Mouse (Mus musculus) forebrain, embryonic 14.5 days (tissue): ENCODE measurements around the gene Ahnak. TPM values are rescaled to one million over a fixed set of nuclear protein-coding genes. Genes with fewer than 3 reads are reported as not detected.

Source experiments
- ATAC-seq: fragments of 200-750 bp; cut with Nextera tagmentation; 2 replicates; pipeline ENCODE4 v1.8.0; 2017; ENCODE audit warnings: mild to moderate bottlenecking, moderate library complexity
- DNase-seq: peaks from one replicate; pipeline ENCODE4 v3.0.0-alpha.2; 2015; ENCODE audit warnings: low spot score
- H3K27ac ChIP-seq: fragments of 300-500 bp; sonication (generic); 2 replicates; pipeline ENCODE4 v1.5.1; 2014; ENCODE audit warnings: low read depth, mild to moderate bottlenecking, control low read depth, low read length, moderate library complexity
- H3K27me3 ChIP-seq: fragments of 300-500 bp; sonication (generic); replicated peaks from 2 replicates; pipeline ENCODE4 v1.6.1; 2014; ENCODE audit warnings: low read length, control low read depth, mixed read lengths; ENCODE audit not compliant: control insufficient read depth, insufficient read depth
- H3K36me3 ChIP-seq: fragments of 300-500 bp; sonication (generic); 2 replicates; pipeline ENCODE4 v1.6.1; 2014; ENCODE audit warnings: low read length, control low read depth; ENCODE audit not compliant: control insufficient read depth, insufficient read depth
- H3K4me1 ChIP-seq: fragments of 300-500 bp; sonication (generic); 2 replicates; pipeline ENCODE4 v1.6.1; 2014; ENCODE audit warnings: antibody characterized with exemption, low read length, control low read depth; ENCODE audit not compliant: control insufficient read depth, insufficient read depth
- H3K4me2 ChIP-seq: fragments of 300-500 bp; sonication (generic); 2 replicates; pipeline ENCODE4 v1.6.1; 2014; ENCODE audit warnings: mild to moderate bottlenecking, control low read depth, low read length
- H3K4me3 ChIP-seq: fragments of 300-500 bp; sonication (generic); 2 replicates; pipeline ENCODE4 v1.5.1; 2014; ENCODE audit warnings: low read depth, low read length, control low read depth
- H3K9ac ChIP-seq: fragments of 300-500 bp; sonication (generic); 2 replicates; pipeline ENCODE4 v1.6.1; 2014; ENCODE audit warnings: mild to moderate bottlenecking, low read length, control low read depth, moderate library complexity
- H3K9me3 ChIP-seq: fragments of 300-500 bp; sonication (generic); replicated peaks from 2 replicates; pipeline ENCODE4 v1.6.1; 2016; ENCODE audit warnings: low read length, control low read depth, mixed read lengths; ENCODE audit not compliant: control insufficient read depth
- WGBS: fragments of 180-500 bp; shearing (Covaris S2); extraction: QIAGEN DNeasy Blood & Tissue Kit; methylation state at CpG from one replicate; pipeline ENCODE4 v1.1.7; 2014; 5-methylcytosine and 5-hydroxymethylcytosine counted together
- polyA plus RNA-seq: library from polyadenylated mRNA; unstranded; fragments of >200 nt; fragmentation: Nextera tagmentation; extraction: Ambion mirVana; gene quantifications from 2 replicates; pipeline ENCODE4 v1.2.1, GENCODE M21; 2014

Gene Ahnak
- polyA plus RNA-seq, 1 experiment from 2014 or later, result 2.6 TPM

DNA sequence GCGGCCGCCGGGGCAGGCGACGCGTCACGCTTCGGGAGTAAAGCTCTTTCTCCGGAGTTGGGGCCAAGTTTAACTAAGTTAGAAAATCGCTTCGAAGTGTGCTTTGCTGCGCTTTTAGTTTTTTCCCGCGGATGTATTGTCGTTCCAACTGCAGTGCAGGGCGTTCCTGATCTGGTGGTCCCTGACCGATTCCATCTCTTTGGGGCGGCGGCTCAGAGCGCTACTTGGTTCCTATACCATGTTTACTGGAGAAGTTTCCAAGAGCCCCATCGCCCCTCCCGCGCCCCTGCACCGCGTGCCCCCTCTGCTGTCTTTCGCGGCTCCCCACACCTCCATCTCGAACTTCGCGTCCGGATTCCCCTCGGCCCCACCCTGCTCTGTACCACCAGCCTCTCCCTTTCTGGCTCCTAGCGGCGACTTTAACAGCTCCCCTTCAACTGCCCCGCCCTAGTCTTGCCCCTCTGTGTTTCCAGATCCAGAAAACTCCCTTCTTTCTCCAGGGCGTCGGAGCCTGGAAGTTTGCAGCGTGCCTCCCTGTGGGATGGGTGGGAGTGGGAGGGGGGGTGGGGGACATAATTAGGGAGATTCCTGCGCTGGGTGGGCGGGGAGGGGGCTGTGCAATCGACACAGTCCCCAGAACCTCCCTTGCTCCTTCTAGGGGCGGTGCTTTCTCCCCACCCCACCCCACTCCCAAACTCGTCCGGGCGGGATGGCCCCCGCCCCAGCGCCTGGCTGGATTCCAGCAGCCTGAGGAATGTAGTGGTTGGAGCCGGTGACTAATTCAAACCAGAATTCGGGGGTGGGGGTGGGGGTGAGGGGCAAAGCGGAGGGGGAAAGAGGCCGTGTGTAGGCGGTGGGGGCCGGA lies 715 bp downstream of the Ahnak start:
- peak overlapping the region; percentile 89 for H3K4me2 ChIP-seq
- peak; percentile 60 for ATAC-seq
- WGBS, result under 1% methylated on average over 53 of the region's 53 CpGs
- peak overlapping the region; percentile 64 for H3K9ac ChIP-seq
- peaks cover 11% of the 10 kb centered on the region; the same call in 1 of the 2 replicates for H3K27me3 ChIP-seq
- peak; percentile 68 for DNase-seq
- H3K9me3 ChIP-seq, result no peaks in the 10 kb centered on the region
- H3K4me1 ChIP-seq, result peaks cover 22% of the 10 kb centered on the region
- H3K4me3 ChIP-seq, result peak overlapping the region; percentile 38
- H3K36me3 ChIP-seq, result no peaks in the 10 kb centered on the region
- H3K27ac ChIP-seq, result no peak overlapping the region

DNA sequence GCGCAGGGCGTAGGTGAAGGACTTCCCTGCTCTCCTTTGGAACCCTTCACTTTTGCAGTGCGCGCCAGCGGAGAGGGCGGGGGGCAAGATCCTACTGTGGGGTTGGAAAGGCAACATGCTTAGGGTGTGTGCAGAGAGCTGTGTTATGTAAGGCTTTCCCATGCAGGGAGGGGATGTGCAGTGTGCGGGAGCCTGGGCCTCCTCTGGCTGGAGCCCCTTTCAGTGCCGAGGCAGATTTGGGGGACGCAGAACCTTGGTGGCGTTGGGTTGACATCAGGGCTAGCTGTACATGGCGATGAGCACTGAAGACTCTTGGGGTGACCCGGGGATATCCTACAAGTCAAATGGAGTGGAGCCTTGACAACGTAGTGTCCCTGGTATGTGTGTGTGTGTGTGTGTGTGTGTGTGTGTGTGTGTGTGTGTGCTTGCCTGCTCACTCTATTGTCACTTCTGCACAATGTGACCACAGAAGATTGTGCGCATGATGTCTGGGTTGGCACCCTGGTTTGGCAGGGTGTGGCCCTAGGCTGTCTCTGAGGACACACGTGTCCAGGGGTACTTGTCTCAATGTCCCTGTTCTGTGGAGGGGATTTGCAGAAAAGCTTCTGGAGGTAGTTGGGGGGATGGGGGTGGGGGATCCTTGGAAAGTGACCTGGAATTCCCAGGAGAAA lies 1.5 kb downstream of the Ahnak start:
- Histone ChIP-seq H3K36me3 (no peaks in the 10 kb centered on the region), H3K9ac (peak overlapping the region; percentile 64), H3K27me3 (peaks cover 11% of the 10 kb centered on the region; the same call in 1 of the 2 replicates), H3K27ac (no peak overlapping the region), H3K4me3 (peak overlapping the region; percentile 38), H3K9me3 (no peaks in the 10 kb centered on the region), H3K4me1 (peaks cover 17% of the 10 kb centered on the region), H3K4me2 (peak overlapping the region; percentile 89)
- DNase-seq (peak; percentile 32), ATAC-seq (peak; percentile 61)
- WGBS, result 13% methylated on average over 15 of the region's 15 CpGs

DNA sequence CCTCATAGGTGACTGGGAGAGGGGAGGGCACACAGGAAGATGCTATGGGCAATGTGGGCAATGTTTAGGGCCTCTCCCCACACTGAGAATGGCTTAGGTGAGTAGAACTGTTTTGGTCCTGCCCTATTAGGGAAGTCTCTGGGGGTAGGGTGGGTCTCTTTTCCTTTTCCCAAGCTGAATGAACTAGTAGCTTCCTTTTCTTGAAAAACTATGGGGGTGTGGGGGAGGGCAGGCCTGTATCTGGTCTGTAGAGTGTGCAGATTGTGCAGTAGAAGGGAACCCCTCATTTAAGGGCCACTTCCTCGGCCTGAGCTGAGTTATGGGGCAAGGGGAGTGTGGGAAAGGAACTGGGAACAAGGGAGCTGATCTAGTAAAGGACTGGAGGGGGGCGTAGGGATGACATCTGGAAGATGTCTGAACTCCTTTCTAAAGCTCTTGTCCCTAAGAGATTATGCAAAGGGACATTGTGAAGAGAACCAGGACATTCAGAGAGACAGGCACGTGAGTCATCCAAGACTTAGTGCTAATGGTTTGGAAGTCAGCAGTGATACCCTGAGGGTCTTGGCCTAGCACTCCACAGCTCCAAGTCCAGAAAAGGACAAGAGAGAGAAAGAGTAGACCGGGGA lies 2.3 kb downstream of the Ahnak start:
- Histone ChIP-seq H3K36me3 (no peaks in the 10 kb centered on the region), H3K9ac (no peak overlapping the region), H3K27me3 (peaks cover 11% of the 10 kb centered on the region; the same call in 1 of the 2 replicates), H3K4me3 (no peak overlapping the region), H3K4me2 (peak overlapping the region; percentile 89; the same call in 1 of the 2 replicates), H3K27ac (no peak overlapping the region), H3K9me3 (no peaks in the 10 kb centered on the region), H3K4me1 (peaks cover 14% of the 10 kb centered on the region)
- DNase-seq, result no peak
- 75% methylated on average over 4 of the region's 4 CpGs for WGBS
- ATAC-seq, result no peak

DNA sequence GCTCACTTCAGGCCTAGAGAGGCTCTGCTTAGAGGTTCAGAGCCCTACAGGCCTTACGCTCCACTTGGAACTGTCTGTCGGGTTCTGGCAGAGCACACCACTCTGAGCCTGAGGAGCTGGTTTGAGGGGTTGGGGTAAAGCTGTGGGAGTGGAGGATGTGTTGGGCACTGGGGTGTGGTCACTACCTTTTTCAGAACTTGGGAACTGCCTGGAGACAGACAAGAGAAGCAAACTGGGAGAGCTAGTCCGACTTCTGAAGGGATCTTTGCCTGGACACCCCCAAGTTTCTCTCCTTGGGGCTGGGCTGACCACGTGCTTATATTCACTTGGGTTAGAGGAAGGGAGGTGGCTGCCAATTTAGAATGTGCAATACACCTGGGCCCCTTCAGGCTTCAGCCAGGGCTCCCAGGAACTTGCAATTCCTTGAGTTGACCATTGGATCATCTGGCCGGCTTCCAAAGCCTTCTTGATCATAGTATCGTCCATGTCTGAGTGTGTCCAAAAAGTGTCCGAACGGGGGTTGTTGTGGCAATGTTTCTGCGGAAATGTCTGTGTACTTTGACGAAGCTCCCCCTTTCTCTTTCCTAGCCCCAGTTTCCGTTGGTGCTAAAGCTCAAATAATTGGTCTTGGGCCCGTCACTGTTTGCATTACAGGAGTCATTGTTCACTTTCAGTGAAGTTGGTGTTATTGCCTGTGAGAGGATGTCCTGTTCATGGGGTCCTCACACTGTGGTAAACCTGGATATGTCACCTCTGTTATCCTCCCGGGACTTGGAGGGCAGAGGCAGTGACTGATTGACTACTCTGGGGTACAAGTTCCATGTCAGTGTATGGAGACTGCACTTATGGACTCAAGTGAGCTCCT lies 3.0 kb downstream of the Ahnak start:
- Histone ChIP-seq H3K9ac (no peak overlapping the region), H3K4me3 (no peak overlapping the region), H3K9me3 (no peaks in the 10 kb centered on the region), H3K36me3 (no peaks in the 10 kb centered on the region), H3K4me2 (no peak overlapping the region), H3K27me3 (peaks cover 11% of the 10 kb centered on the region; the same call in 1 of the 2 replicates), H3K27ac (no peak overlapping the region), H3K4me1 (peaks cover 14% of the 10 kb centered on the region)
- ATAC-seq (no peak), DNase-seq (no peak)
- WGBS, result 80% methylated on average over 13 of the region's 13 CpGs

DNA sequence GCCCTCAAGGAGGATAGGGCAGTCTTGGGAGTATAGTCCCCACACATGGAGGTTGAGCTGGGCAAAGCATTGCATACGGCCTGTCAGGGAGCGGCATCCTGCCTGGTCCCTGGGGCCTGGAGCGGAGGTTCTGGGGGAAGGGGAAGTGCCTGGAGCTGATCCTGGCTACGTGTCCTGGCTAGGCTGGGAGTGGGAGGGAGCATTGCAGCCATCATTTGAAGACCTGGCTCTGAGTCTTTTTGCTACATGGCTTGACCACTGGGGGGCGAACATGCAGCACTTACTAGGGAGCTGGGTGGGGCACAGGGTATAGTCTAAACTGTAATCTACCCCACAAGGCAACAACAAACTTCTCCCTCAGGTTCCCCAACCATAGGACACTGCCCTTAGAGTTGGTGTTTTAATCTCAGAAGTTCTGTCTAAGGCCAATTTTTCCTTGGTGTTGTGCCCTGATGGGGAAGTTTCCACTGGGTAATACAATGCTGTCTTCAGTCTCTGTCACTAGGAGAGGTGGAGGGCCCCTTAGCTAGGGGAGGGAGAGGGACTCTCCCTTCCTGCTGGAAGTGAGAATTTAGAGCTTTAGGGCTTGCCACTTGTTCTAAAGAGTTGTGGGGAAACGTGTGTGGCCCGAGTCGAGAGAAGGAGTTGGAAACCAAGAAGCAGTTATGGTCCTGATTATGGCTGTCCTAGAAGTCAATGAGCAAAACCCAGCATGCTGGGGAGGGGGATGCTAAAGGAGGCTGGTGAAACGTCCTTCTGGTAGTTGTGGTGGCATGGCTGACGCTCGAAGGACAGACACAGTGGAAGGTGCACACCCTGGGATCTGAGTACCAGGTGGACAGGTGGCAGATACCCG lies 3.9 kb downstream of the Ahnak start:
- ATAC-seq, result peak; percentile 18; the same call in 1 of the 2 replicates
- no peak overlapping the region for H3K4me2 ChIP-seq
- H3K27ac ChIP-seq, result no peak overlapping the region
- no peak overlapping the region for H3K4me3 ChIP-seq
- 43% methylated on average over 12 of the region's 12 CpGs for WGBS
- DNase-seq, result peak; percentile 75
- H3K4me1 ChIP-seq, result peaks cover 17% of the 10 kb centered on the region
- no peak overlapping the region for H3K9ac ChIP-seq
- H3K36me3 ChIP-seq, result no peaks in the 10 kb centered on the region
- H3K27me3 ChIP-seq, result peaks cover 11% of the 10 kb centered on the region; the same call in 1 of the 2 replicates
- H3K9me3 ChIP-seq, result no peaks in the 10 kb centered on the region

DNA sequence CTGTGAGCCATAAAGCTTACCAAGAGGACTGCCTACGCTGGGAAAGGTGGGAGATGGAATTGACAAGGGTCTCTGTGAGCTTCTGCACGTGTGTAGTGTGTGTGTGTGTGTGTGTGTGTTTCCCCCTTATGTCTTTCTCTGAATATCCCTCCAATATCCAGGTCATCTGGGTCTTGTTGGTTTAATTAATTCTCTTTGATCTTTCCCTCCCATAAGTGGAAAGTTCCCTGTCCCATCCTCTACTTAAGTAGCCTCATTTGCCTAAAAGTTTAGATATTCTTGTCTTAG lies 4.5 kb downstream of the Ahnak start:
- peaks cover 22% of the 10 kb centered on the region for H3K4me1 ChIP-seq
- H3K36me3 ChIP-seq, result no peaks in the 10 kb centered on the region
- H3K27me3 ChIP-seq, result peaks cover 8% of the 10 kb centered on the region; the same call in 1 of the 2 replicates
- DNase-seq (no peak), ATAC-seq (no peak)
- no peak overlapping the region for H3K4me2 ChIP-seq
- H3K9ac ChIP-seq, result no peak overlapping the region
- WGBS, result 41% methylated on average over 2 of the region's 2 CpGs
- no peak overlapping the region for H3K27ac ChIP-seq
- H3K4me3 ChIP-seq, result no peak overlapping the region
- no peaks in the 10 kb centered on the region for H3K9me3 ChIP-seq

DNA sequence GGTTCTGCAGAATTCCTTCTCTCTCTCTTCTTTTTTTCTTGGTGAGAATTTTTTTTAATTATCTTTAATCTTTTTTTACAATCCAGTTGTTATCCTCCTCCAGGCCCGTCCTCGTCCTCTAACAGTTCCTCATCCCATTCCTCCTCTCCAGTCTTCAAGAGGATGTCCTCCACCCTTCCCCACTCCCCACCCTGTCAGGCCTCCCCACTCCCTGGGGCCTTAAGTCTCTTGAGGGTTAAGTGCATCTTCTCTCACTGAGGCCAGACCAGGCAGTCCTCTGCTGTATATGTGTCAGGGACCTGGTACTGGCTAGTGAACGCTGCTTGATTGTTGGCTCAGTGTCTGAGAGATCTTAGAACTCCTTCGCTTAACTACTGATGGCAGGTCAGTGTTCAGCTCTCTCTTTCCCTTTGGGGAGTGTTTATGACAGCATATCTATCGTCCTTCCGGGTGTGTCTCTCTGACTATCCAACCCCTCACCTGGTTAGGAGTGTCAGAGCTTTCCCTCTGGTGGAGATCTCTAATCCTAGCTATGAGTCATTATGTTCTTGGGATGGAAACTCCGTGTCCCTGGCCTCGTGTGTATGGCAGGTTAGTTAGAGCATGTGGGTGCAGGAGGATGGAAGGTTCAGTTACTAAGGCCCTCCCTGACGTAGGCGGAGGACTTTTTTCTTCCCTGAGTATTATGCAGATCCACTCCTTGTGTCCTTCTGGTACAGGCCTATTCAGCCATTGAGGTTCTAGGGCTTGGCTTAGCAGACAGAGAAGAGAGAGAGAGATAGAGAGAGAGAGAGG lies 5.9 kb downstream of the Ahnak start:
- 81% methylated on average over 10 of the region's 10 CpGs for WGBS

More for the DNA sequence above, 5.9 kb downstream of the Ahnak start:
- Histone ChIP-seq H3K27ac (no peak overlapping the region), H3K4me1 (peaks cover 14% of the 10 kb centered on the region), H3K4me3 (no peak overlapping the region), H3K4me2 (no peak overlapping the region), H3K9ac (no peak overlapping the region), H3K27me3 (no peaks in the 10 kb centered on the region), H3K36me3 (no peaks in the 10 kb centered on the region), H3K9me3 (no peaks in the 10 kb centered on the region)
- DNase-seq (no peak), ATAC-seq (no peak)
